Mouse (Mus musculus) neural tube, embryonic 10.5 days (tissue): ENCODE measurements around the gene Mosmo.
A peak's percentile ranks its signal among the peaks of the same experiment; 100 is the strongest.
"Not testable (repeated sequence)": the region's sequence is repeated elsewhere in the genome, so short reads cannot be mapped to it uniquely, and the experiment has no call there.

Experiments
- DNase-seq: peaks from one replicate; pipeline ENCODE4 v3.0.0-alpha.2; 2017; ENCODE audit warnings: low spot score; ENCODE audit errors: extremely low spot score

The Mosmo gene

DNA sequence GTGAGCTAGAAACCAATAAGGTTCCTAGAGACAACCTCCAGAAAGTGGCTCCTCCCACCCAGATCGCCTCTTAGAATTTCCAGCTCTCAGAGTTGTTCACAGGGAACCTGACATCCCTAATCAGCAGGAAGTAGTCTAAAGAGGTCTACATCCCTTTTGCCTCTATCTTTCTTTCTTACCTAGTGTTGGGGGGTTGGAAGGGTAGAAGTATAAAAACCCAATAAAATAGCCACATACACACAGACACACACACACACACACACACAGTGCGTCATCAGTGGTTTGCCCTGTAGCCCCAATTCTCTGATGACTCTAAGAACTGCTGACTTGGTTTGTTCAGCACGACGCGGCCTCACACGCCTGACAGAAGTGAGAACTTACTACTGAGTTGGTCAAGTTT is 22.2 kb downstream of the Mosmo start:
- DNase-seq = no peak

DNA sequence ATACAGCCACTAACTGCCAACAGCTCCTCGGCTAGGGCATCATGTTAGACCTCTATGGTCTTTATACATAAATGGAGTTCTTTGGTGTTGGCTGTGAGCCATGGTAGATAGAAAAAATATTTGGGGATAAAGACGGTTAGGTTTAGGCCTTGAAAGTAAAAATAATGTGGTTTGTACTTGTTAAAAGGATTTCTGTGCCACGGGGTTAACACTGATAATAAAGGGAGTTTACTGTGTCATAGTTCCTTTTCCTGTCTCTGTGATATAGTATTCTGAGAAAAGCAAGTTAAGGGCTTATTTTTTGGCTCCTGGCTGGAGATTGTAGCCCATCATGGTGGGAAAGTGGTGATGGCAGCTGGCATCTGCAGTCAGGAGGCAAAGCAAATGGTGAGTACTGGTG is 26.5 kb downstream of the Mosmo start:
- DNase-seq = no peak

DNA sequence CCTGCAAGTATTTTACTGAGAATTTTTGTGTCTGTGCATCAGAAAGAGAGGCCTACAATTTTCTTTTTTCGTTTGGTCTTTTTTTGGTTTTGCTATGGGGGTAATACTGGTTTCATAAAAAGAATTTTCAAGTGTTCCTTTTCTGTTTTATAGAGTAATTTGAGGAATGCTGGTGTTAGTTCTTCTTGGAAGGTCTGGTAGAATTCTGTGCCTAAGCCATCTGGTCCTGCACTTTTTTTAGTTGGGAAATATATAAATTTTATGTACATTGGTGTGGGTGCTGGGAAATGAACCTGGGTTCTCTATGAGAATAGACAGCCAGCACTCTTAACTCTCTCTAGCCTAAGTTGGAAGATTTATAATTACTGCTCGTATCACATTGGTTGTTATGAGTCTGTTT is 34.7 kb downstream of the Mosmo start:
- DNase-seq = no peak

DNA sequence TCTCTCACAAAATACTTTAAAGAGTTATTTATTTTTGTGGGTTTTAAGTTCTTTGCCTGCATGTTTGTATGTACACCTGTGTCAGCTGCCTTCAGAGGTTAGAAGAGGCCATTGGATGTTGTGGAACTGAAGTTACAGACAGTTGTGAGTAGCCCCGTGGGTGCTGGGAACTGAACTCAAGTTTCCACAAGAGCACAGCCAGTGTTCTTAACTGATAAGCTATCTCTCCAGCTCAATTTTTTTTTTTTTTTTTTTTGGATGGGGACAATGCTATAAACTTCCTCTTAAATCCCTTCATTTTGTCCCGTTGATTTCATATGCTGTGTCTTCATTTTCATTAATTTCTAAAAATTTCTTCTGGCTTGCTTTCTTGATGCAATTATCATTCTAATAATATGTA is 35.8 kb downstream of the Mosmo start:
- DNase-seq = no peak

DNA sequence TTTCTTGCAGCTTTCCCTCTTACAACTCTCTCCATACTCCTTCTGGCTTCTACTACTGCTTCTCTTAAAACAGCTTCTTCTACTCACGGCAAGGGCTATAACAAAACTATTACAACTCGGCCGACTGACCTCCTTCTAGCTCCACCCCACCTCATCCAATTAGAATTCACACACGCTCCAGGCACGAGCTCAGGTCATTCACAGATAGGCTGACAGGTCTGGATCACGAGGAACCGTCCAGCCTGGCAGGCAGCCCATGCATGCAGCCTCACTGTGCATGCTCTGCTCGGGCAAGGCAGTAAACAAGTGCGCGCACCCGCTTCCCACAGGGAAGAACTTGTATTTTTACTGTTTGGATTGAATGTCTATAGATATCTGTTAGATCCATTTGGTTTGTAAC is 36.5 kb downstream of the Mosmo start:
- DNase-seq = not testable (repeated sequence)

DNA sequence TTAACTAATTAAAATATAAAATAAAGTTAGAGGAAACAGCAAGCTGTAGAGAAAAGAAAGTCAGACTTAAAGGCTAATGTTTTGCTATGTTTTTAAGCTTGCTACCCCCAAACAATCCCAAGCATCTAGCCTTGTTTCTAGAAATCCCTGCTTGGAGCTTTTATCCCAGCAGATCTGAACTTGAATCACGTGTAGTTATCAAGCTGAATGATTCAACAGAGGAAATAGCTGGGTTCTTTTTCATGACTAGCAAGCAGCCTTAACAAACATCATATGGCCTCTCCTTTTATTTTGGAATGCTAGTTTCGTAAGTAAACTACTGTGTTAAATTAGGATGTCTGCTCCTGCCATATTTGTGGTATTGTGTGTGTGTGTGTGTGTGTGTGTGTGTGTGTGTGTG is 39.8 kb downstream of the Mosmo start:
- DNase-seq = no peak

DNA sequence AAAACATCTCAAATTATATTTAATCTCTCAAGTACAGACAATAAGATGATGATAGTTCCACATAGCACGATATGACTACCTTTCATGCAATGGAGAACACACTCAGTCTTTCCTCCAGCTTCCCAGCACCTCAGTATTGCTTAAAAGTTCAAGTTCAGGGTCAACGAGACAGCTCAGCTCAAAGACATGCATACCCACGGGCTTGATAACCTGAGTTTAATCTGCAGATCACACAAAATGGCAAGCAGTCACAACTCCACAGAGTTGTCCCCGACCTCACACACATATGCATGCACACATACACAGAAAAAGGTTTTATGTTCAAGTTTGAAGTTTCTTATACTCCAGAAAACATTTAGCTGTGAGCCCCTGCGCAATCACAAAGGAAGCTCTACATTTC is 43.6 kb downstream of the Mosmo start:
- no peak for DNase-seq

DNA sequence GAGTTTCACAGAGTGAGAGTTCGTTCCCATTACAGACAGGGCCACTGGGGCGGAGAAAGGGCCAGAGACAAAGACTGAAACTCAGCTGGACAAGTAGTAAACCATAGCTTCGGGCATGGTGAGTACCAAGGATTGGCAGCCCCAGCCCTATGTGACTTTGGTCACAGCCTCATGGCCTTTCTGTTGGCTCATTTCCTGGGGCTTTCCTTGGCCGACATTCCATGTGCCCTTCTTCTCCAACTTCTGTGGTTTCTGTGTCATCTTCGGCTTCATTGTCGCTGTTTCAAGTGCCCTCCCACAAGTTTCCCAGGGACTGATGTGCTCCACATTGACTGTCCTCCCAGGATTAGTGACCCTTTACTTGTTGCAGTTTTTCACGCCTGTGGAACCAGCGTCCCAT is 44.0 kb downstream of the Mosmo start:
- DNase-seq = no peak

DNA sequence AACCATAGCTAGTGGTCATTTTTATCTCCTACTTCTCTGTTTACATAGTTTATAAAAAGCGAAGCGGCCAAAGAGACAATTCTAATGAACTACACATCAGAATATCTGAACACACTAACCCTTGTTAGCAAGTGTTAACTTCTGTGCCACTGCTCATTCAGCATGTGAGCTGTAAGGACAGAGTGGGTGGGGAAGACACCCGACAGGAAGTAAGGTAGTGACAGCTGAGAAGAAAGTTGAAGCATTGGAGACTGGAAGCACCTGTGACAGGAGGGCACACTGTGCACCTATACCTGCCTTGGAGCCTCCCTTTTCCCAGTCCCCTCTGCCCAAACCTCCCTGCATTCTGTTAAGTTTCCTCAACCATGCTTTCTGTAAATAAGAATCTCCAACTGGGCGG is 44.6 kb downstream of the Mosmo start:
- no peak for DNase-seq

DNA sequence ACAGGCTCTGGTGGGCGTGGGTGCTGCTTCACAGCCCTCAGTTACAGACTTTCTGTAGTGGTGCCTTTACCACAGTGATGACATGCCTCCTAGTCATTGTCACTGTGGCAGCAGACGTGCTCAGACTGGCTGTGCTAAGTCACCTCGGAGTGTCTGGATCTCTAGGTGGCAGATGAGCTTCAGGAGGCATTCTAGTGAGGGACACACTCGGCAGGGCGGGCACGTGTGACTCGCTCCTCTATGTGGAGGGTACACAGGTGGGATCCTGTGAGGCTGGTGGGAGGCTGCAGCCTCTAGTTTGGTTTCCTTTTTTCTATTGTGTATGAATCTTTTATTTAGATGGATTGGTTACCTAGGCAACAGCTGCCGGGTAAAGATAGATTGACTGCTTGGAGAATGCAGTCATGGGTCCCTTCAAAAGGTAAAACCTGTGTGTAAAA is 45.4 kb downstream of the Mosmo start:
- no peak for DNase-seq

DNA sequence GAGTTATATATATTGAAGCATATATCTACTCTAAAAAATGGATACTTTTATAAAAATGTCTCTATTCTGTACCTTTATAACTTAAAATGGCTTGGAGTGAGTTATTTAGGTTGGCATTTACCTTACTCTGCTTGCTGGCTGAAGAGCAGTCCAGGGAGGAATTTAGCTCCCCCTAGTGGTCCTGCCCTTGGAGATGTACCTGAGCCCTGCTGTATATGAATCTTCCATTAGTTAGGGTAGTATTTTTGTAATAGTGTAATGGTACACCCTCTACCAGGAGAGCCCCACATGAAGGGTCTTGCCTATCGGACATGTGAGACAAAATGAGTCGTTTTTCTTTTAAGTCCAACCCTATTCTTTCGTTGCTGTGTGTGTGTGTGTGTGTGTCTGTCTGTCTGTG is 50.2 kb downstream of the Mosmo start:
- no peak for DNase-seq

DNA sequence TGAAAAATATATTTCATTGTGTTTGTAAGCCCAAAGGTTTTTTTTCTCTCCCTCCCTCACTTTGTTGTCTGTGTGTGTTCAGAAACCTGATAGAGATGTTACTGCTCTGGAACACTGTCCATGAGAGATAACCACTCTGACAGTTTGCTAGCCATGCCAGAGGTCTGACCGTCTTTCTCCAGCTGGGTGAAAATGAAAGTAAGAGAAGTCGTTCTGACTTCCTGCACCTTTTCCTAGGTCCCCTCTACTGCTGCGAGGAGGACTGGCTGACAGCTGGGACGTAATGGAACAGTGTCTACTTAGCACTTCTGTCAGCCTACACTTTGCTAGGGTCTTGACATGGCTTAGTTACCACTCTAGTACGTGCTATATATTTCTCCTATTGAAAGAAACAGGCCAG is 52.2 kb downstream of the Mosmo start:
- no peak for DNase-seq

DNA sequence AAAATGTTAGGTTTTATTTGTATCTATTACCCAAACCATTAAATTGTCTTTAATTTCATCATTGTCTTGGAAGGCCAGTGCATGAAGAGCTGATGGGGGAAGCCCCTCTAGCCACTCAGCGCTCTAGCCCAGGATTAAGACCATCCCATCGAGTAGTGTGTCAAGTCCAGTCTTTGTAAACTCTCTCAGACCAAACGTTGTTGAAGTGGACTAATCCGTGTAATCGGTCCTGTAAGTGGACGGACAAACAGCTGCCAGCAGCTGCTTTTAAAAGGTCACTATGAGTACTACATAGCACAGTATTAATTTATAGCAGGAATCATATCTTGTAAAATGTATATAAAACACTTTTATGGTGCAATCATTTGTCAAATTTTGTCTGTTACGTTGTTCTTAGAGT is 55.5 kb downstream of the Mosmo start:
- DNase-seq = no peak

DNA sequence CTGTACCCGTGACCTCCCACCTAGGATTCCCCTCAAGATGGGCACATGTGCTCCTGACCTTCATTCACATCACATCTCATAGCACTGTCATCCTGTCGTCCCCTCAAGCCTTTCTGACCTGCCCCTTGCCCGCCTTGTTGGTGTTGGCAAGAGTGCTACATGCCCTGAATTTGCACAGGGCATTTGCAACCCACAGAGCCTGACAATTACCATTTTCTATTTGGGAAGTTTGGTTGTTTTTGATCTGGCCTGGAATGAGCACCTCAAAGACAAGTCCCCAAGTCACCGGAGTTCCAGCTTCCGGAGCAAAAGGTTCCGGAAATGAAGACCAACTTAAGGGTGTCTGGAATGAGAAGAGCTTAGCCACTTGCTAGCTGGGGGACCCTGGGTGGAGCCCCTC is 61.6 kb downstream of the Mosmo start, which contains the start of gene Vwa3a:
Gene Vwa3a (plus strand): TSS at position 301 of the 400 bp plus-strand sequence.
- no peak for DNase-seq

DNA sequence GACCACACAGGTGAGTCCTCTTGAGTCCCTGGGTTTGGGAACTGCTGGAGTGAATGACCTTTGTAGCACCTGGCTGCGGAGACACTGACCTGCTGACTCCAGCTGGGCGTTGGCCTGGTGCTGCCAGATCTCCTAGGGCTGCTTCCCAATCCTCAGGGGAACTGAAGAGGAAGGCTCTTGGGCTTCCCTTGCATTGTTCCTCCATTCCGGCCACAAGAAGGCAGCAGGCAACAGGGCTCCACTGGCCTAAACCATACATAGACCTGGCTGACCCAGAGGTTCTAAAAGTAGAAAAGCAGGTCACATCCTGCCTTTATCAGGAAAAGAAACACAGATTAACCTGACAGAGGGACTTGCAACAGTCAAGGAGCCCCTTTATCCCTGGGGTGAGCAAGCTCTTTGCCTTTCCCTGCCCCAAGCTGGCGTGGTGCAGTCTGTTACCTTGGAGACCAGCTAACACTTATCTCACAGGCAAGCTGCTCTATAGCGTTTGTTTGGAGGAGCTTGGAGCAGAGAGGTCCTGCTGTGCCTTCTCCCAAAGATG is 62.2 kb downstream of the Mosmo start:
- no peak for DNase-seq

DNA sequence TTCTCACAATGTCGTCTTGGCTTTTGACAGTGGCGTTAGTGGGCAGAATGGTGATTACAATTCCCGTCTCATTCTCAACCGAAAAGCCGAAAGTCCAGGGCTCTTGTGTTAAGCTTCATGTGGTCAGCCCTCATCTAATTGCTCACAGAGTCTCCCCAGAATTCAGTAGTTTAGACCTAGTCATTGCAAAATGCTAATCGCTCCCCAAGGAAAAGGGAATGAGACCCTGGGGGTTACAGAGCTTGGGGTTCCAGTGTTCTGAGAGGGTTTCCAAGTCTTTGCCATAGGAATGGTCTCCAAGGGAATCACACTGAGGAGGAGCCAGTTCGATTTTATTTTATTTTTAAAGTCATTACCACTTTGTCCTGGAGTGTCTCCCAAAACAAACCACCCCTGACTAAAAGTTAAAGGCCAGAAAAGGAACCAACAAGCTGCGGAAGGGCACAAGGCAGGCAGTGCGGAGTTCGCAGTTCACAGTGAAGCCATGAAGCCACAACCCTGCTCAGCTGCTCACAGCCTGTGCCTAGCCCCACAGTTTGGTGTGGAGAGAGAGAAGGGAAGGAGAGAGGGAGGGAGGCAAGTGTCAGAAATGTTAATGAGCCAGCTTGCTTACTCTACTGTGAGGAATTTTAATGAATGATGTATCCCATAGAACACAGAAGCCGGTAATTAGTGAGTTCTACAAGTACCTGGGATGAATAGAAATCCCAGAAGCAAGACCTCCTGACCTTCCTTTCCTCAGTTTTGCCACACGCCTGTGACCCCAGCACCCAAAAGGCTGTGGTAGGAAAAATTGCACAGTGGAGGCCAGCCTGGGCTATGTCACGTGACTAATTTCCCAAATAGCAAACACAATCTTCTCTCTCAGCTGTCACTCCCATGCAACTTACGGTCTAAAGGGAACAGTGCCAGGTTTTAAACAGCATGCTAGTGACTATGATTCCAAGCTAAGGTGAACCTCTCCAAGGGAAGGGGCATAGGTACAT is 66.2 kb downstream of the Mosmo start:
- DNase-seq = no peak

DNA sequence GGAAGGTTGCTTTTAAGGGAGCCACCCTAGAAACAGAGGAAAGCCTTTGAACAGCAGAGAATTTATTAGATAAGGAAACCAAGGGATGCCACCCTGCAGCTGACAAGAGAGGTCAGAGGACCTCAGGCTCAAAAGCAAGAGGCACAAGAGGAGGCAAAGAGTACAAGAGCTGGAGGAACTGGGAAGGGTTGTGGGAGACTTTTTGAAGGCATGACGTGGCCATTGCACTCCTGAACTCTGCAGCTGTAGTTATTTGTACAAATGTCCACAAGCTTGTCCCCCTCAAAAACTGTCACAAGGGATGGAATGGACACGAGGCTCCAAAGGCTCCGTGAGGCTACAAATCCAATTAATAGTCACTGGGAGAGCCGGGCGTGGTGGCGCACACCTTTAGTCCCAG is 67.2 kb downstream of the Mosmo start:
- no peak for DNase-seq

DNA sequence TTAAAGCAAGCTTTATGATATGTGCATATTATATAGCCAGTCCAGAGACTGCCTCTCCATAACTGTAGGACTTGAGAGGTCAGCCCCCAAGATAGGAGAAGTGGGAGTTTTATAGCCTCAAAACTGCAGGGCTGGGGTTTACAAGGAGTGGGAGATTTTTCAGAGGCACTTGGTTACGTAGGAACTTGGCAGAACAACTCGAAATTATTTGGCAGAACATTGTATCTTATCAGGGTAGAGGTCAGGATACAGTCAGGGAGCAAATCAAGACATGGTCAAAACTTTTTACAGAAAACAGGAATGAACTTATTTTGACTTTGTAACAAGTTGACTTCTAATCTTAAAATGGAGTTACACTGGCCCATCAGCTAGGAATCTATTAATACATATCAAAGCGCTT is 68.6 kb downstream of the Mosmo start:
- DNase-seq = no peak

DNA sequence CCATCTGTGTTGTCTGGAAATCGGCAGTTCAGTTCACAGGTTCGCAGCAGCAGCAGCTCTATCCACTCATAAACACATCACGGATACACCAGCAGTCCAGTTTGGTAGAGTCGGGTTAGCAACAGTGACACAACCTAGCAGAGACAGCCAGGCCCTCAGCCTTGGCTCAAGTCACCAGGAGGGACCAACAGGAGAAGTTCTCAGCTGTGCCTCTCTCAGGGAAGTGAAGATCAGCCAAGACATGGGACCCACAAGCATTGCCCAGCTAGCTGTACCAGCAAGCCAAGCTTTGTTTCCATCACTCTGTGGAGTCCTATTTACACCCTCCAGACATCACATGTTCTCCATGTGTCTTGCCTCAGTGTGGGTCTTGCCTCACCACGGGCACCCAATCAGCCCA is 69.4 kb downstream of the Mosmo start:
- DNase-seq = no peak

DNA sequence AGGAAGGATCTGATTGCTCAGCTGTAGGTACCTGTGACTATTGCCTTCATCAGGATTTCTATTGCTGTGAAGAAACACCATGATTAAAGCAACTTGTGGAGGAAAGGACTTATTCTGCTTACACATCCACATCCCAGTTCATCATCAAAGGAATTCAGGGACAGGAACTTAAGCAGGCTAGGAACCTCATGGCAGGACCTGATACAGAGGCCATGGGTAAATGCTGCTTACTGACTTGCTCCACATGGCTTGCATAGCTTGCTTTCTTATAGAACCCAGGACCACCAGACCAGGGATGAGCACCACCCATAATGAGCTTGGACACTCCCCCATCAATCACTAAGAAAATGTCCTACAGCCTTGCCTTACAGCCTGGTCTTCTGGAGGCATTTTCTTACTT is 71.1 kb downstream of the Mosmo start:
- no peak for DNase-seq

DNA sequence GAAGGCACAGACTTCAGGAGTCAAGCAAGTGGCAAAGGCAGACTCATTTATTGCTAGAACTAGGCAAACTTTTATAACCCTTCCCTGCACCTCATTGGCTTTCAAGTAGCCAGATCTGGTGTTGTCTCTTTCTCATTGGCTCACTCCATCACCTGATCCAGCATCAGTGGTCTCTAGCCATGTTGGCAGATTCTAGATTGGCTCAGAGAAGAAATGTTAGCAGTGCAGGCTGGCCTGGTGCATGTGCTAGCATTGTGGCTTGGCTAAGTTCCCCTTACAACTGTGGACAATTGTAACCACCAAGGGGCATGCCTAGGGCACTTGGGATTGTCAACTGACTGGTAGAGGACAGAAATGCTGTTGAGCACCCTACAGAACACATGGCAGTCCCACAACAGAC is 73.9 kb downstream of the Mosmo start:
- no peak for DNase-seq

DNA sequence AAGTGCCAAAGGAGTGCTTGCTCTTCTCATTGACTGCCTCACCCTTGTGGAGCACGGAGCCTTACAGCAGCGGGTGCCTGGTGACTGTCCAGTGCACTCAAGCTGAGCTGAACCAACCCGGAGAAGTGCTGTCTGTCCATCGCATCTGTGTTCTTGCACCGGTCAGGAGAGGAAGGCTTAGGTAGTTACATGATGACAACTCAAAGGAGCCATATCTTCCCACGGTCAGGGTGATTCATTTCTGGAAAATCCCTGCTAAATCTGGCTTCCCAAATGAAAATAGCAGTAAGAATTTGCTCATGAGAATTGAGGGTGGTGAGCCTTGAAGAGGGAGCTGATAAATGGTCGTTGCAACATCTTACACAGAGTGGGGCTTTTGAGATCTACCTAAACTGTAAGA is 74.5 kb downstream of the Mosmo start:
- no peak for DNase-seq

DNA sequence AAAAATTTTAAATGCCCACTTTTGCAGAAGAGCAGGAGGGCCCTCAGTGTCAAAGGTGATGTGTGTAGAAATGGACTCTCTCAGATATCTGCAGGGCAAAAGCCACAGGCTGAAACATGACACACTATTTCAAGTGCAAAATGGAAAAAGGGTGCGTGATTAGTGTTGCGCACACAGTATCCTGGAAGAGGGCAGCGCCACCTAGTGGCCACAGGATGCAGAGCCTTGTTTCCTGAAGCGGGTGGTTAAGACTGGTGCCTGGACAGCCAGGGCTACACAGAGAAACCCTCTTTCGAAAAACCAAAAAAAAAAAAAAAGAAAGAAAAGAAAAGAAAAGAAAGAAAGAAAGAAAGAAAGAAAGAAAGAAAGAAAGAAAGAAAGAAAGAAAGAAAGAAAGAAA is 77.3 kb downstream of the Mosmo start:
- DNase-seq = peak; percentile 87
